Mouse (Mus musculus) G1E (cell line): ENCODE results near the gene Ndufs7.
"Not testable (repeated sequence)": the region's sequence is repeated elsewhere in the genome, so short reads cannot be mapped to it uniquely, and the experiment has no call there.

Source experiments
- CTCF ChIP-seq: IDR thresholded peaks from 2 replicates; pipeline ENCODE4 v1.5.1; 2012; ENCODE audit warnings: low read depth, low read length, inconsistent platforms, mixed read lengths
- POLR2AphosphoS5 ChIP-seq: IDR thresholded peaks from 2 replicates; pipeline ENCODE4 v1.6.1; 2012; ENCODE audit warnings: low read depth, low read length, inconsistent platforms; ENCODE audit not compliant: insufficient replicate concordance

GRCm38 (mm10) chr10:80223137-80223536 lies 25.8 kb upstream of the Ndufs7 start:
- not testable (repeated sequence) for TF ChIP-seq CTCF, POLR2AphosphoS5
